Mouse (Mus musculus): ENCODE data around the gene Mrpl55. TPM values are rescaled to one million over a fixed set of nuclear protein-coding genes. Genes with fewer than 3 reads are reported as not detected.
A peak's percentile ranks its signal among the peaks of the same experiment; 100 is the strongest.
"Not testable (repeated sequence)": the region's sequence is repeated elsewhere in the genome, so short reads cannot be mapped to it uniquely, and the experiment has no call there.

Mrpl55 gene
- total RNA-seq, 2 experiments from 2014 or later = 38.5 to 39.9 TPM

DNA sequence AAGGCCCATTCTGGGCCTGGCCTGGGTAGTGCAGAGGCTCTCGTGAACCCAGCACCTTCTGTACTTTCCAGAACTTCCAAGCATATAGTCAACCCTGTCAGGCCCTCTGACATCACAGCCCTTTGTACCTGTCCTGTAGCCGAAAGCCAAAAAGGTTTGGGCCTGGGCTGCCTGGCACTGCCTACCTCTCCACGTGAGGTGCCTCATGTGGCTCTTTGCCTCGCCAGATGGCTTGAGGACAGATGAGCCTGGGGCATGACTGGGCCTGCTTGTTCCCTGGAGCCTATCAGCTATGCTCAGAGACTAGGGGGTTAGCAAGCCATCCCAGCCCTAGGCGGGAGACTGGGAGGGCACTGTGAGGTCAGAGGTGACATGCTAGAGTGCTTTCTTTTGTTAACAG is 16.8 kb upstream of the Mrpl55 start:
- no peak for DNase-seq (ENCODE audit: low spot score in 2 of 2)
- intact Hi-C loops (cut with DNase I) = loop anchor here (10.0 kb wide), 1 partner anchor 211 kb away; the partner anchor contains the start of gene Trim11

DNA sequence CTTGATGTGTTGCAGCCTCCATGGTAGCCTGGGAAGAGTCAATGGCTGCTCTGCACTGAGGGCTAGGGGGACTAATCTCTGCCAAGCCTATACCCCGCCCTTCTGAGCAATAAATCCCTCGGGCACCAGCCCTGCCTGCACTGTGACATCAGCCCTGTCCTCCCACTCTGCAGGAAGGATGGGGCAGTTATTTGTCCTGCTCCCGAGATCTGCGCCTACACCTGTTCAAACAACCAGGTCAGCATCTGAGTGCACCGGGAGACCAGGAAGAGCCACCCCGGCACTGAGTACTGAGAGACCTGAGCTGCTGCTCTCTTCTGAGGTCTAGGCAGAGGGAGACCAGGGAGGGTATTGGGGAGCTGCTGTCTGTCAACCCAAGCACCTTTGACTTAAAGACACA is 14.6 kb upstream of the Mrpl55 start:
- DNase-seq (ENCODE audit: low spot score in 2 of 2) = no peak
- intact Hi-C loops (cut with DNase I) = loop anchor here (10.0 kb wide), 1 partner anchor 213 kb away; the partner anchor contains the start of gene Trim11

DNA sequence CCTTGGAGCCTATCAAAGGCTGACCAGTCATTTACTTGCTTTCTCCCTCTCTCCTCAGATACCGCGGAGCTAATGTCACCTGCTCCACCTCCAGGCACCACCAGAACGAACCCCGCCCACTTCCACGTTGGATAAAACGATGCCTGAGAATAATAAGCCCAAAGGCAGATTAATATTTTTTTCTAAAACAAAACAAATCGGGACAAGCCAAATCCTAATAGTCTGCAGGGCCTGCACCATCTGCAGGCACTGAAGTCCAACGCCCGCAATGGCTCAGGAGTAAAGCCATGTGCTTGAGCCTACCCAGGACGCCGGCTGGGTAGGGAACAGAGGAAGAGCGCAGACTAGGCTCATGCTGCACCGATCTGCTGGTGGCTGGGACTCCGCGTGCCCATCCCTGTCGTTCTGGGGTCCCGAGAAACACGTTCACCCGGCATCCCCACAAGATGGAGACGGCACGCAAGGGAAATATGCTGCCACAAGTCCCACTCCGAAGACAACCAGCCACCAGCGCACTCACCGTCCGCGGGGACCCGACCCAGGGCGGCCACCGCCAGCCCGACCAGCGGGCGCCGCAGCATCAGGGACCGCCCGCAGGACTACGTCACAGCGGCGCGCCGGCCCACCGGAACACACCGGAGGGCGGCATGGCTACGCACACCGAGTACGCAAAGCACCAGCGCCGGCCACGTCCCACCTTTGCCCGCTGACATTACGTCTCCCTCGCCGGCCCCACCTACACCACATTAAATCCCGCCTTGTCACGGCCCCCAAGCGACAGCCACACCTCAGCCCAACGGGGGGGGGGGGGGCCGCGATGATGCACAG is 10.8 kb upstream of the Mrpl55 start:
- DNase-seq (ENCODE audit: low spot score in 2 of 2) = peak; percentile 92 to 93
- intact Hi-C loops (cut with DNase I) = no loop called here

DNA sequence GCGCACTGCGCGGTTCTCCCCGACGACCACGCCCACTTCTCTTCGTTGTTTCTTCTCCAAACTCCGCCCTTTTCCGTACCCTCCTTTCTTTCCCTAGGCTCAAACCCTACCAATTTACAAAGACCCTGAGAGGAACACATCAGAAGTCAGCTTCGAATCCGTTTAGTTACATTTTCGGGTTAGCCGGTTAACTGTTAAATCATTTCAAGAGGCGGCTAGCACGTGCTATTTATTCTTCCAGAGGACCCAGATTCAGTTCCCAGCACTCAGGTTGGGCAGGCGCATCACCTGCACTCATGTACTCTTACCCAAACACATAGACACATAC is 10.3 kb upstream of the Mrpl55 start, which contains the start of gene Guk1:
Gene Guk1 (minus strand): TSS at position 154 of the 328 bp plus-strand sequence.
- no peak for DNase-seq (ENCODE audit: low spot score in 2 of 2)
- intact Hi-C loops (cut with DNase I) = no loop called here

DNA sequence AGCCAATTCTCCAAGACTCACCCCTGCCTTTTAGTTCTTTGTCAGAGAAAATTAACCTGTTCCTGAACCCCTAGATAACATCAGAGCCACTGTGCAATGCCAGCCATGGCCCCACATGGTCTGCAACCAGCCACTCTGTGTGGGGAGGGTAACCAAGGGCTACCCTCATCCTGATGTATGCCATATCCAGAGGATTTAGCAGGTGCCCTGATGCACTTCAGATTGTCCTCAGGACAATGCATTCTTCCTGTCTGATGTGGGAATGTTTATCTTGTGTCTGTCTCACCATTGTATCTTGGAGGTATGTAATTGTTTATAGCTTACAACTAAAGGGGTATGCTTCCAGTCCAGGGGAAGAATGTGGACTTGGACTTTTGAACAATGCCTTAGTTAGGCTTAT is 6.1 kb upstream of the Mrpl55 start:
- intact Hi-C loops (cut with DNase I) = no loop called here
- no peak for DNase-seq (ENCODE audit: low spot score in 2 of 2)

DNA sequence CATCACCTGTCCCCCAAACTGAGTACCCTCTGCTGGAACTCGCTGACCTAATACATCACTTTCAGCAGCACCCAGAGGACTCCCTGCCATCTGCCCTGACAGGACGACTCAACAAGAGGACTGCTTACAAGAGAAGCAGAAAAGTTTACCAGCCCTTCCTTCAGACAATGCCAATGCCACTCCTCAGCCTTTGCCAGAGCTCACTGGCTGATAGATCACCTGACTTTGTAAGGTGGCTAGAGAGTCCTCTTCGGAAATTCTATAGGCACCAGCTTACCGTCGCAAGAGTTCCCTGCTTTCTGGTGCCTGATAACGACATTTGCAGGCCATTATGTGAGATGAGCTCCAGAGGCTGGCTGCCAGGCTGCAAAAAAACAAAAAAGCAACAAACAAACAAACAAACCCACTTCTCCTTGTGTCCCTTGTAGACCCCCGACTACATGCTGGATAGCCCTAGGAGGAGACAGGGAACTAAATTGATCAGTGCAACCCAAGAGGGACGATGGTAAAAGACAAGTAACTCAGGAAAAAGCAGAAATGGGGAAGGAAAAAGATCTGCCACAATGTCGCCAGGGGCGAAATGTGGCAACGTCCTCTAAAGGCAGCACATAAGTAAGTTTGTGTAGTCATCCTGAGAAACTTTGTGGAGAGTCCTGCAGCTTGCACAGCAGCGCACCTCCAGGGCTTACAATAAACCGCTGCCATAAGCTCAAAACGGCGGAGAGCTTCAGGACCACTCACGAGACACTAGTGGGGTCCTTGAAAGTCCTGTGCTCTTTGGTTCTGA is 877 bp upstream of the Mrpl55 start:
- intact Hi-C loops (cut with DNase I) = no loop called here
- DNase-seq (ENCODE audit: low spot score in 2 of 2) = no peak

DNA sequence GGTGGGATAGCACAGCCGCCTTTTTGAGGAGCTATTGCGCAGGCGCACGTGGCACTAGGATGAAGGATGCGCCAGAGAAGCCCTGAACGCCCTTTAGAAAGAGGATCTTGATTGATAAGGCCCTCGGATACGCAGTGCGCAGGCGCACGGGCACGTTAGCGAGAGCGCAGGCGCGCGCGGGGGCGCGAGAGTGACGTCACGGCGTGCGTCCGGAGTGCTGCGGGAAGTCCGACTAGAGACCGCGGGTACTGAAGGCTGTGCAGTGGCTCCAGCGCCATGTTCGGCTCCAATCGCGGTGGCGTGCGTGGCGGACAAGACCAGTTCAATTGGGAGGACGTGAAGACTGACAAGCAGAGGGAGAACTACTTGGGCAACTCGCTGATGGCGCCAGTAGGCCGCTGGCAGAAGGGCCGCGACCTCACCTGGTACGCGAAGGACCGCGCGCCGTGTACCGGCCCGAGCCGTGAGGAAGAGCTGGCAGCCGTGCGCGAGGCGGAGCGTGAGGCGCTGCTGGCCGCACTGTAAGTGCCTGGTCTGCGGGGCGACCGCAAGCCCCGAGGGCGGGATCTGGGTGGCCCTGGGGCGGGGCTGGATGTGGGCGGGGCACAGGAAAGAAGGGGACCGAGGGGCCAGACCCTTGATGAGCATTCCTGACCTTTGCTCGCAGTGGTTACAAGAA is 6.0 kb downstream of the Mrpl55 start, which contains the start of gene 2310033P09Rik:
Gene 2310033P09Rik (plus strand): TSS at position 169 of the 679 bp plus-strand sequence.
- DNase-seq (ENCODE audit: low spot score in 2 of 2) = peak; percentile 95 to 97
- intact Hi-C loops (cut with DNase I) = no loop called here

DNA sequence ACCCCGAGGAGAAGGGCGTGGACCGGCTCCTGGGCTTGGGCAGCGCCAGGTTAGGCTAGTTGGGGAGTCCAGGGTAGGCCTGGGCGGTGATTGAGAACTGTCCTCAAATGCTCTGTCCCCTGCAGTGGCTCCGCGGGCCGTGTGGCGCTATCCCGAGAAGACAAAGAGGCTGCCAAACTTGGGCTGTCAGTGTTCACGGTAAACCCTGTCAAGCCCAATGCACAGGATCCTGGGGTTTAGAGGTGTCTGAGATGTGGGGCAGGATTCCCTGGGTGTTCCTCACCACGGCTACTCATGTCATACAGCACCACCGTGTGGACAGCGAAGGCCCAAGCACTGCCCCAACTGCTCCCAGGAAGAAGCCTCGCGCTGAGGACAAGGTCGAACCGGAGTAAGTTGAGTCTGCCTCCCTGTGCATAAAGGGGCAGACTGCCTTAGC is 6.7 kb downstream of the Mrpl55 start:
- intact Hi-C loops (cut with DNase I) = no loop called here
- DNase-seq (ENCODE audit: low spot score in 2 of 2) = peak; percentile 56 to 80

DNA sequence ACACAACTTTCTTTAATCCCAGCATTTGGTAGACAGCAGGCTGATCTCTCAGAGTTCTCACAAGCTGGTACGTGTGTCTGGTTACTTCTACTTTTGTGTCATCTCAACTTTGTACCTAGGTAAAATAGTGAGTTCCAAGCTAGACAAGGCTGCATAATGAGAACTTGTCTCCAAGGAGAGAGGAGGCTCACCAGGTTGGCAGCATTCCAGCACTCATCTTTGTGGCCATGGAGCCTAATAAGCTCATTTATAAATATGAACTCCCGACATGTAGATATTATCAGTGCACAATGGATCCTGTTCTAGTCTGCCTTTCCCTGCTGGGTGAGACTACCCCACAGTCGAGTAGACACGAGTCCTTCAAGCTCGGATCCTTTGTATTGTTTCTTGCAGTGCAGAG is 7.3 kb downstream of the Mrpl55 start:
- intact Hi-C loops (cut with DNase I) = no loop called here
- DNase-seq (ENCODE audit: low spot score in 2 of 2) = no peak

DNA sequence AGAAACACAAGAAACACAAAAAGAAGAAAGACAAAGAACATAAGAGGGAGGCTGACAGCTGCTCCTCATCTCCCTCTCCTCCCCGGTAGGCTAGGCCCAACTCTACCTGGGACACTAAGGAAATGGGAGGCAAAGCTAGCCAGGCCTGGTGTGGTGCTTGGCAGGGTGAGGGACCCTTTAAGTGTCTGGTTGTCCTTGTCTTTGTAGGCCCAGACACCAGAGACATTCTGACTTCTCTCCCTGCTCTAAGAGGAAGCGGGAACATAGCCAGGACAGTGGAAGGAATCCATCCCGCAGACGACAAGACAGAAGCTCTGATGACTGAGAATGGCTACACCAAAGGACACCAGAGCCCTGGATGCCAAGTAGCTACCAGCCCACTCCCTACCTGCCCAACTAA is 7.7 kb downstream of the Mrpl55 start:
- intact Hi-C loops (cut with DNase I) = no loop called here
- DNase-seq (ENCODE audit: low spot score in 2 of 2) = no peak

DNA sequence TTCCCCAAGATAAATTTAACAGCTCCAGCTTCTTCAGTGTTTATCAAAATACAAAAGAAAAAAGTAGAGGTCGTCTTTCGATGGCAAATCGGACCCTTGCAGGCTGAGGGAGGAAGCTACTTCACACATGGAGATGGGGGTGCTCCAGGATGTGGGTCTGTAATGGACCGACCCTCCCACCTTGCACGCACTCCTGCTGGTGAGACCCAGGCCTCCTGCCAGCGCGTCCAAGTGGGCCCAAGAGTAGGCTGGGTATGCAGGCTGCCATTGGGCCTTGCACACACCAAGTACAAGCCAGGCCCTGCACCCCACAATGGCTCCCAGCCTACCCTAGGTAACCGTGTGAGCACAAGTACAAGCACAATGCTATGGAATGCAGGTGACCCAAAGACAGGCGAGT is 9.3 kb downstream of the Mrpl55 start:
- DNase-seq (ENCODE audit: low spot score in 2 of 2); intact Hi-C loops (cut with DNase I): not testable (repeated sequence)

DNA sequence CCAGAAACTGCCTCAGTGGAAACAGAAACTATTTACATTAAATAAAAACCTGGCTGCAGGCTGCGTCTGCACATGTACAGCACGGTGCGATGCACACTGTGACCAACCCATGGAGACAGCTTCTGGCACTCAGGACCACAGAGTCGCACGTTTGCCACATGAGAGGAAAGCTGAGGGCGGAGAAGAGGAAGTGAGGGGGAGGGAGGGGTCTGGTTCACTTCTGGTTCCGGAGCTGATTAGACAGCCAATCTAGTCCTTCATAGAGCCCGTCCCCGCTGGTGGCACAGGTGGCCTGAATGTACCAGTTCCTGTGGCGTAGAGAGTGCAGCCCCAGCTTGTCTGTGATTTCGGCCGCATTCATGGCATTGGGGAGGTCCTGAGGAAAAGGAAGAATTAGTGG is 10.0 kb downstream of the Mrpl55 start:
- DNase-seq (ENCODE audit: low spot score in 2 of 2); intact Hi-C loops (cut with DNase I): not testable (repeated sequence)

DNA sequence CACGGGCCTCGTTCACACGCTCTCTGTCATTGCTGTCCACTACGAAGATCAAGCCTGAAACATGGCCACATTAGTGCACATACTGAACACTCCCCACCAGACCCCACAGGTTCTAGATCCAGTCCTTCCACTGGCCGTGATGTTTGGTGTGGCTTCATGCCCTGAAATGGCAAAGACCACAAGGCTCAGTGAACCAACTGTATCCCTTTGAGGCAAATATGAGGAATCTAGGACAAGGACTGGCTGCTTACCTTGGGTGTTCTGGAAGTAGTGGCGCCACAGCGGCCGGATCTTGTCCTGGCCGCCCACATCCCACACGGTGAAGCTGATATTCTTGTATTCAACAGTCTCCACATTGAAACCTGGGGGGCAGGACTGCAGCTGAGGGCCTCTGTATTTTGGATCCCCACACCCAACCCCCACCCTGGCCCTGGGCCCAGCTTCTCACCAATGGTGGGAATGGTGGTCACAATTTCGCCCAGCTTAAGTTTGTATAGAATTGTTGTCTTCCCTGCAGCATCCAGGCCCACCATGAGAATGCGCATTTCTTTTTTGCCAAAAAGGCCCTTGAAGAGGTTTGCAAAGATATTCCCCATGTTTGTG is 10.7 kb downstream of the Mrpl55 start:
- intact Hi-C loops (cut with DNase I) = no loop called here
- no peak for DNase-seq (ENCODE audit: low spot score in 2 of 2)

DNA sequence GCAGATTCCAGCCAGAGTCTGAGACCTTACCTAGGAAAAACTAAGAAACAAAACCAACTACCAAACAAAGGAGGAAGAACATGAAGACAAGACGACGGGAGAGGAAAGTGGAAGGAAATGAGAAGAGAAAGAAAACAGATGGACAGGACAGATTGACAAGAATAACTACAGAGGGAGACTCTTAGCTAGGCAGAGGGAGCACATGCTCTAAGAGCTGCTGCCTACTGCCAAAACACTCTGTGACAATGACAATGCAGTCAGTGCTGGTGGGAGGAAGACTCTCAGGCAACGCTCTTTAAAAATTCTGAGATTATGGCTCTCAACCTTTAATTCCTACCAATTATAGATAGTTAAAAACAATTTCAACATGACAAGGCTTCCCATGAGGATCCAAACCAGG is 14.7 kb downstream of the Mrpl55 start:
- intact Hi-C loops (cut with DNase I) = no loop called here
- peak; percentile 30 to 49 for DNase-seq (ENCODE audit: low spot score in 2 of 2)

DNA sequence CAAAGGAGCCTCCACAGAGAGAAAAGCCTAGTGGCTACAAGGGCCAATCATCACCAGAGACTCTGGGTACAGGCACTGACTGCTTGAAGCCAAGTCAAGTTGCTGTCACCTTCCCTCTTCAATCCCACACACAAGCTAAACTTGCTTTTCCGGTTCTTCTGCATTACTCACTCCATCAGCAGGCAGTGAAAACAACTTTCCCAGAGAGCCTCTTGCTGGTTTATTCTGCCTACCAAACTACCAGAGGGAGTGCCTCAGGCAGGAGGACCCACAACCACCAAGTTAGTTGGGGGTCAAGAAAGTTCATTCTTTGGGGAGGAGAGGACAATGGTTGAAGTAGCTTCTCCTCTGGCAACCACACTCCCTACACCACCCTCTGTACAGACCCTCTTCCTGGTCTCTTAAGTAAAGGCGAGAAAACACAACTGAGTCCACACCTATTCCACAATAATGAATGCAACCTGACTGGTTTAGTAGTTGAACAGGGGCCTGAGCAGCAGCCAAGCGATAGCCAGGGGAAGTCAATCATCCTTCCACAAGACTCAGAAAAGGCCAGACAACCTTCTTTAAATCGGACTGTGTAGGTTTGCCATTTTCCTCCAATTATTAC is 16.2 kb downstream of the Mrpl55 start:
- intact Hi-C loops (cut with DNase I) = no loop called here

DNA sequence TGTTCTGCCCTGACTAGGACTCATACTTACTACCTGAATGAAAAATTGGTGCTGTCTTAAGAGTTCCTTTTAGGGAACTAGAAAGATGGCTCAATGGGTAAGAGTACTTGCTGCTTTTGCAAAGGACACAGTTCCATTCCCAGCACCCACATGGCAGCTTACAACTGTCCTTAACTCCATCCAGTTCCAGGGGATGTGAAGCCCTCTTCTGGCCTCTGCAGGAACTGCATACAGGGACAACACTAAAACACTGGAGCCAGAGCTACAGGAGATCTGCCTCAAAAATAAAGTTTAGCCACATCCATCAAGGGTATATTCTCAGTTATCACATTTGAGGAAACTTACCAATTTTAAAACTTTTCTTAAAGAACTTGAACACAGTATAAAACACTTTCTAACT is 16.8 kb downstream of the Mrpl55 start:
- DNase-seq (ENCODE audit: low spot score in 2 of 2) = no peak

More for the DNA sequence above, 16.2 kb downstream of the Mrpl55 start:
- DNase-seq (ENCODE audit: low spot score in 2 of 2) = no peak

DNA sequence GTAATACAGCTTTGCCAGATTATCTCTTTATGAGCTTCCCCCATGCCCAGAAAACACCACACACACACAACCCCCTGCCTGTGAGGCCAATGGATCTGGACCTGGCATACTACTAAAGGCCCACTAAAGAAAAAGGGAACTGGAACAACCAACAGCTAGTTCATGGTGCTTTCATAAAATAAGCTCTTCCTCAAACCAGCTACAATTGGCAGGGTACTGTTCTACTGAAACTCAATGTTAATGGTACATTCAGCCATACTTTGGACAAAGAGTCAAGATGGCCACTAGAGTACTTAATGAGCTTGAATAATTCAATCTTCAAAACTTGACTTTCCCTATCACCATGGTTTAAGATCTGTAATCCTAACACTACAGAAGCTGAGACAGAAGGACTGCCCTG is 19.3 kb downstream of the Mrpl55 start:
- intact Hi-C loops (cut with DNase I) = no loop called here
- no peak for DNase-seq (ENCODE audit: low spot score in 2 of 2)

More for the DNA sequence above, 16.8 kb downstream of the Mrpl55 start:
- intact Hi-C loops (cut with DNase I) = no loop called here

DNA sequence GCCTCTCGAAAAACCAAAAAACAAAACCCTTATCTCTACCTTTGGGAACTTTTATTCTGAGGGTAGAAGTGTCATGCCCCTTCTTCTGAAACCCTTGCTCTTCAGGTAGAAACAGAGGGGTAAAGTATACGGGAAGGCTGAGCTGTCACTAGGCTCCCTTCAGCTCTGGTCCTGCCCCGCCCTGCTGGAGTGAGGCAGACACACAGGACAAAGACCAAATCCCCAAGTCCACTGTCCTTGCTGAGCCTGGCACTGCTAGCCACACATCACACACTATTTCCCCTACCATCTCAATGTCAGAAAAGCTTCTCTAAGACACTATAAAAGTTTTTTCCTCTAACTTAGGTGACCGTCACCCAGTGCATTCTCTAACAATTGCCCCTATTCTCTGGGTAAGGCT is 20.0 kb downstream of the Mrpl55 start:
- intact Hi-C loops (cut with DNase I) = no loop called here
- no peak for DNase-seq (ENCODE audit: low spot score in 2 of 2)

DNA sequence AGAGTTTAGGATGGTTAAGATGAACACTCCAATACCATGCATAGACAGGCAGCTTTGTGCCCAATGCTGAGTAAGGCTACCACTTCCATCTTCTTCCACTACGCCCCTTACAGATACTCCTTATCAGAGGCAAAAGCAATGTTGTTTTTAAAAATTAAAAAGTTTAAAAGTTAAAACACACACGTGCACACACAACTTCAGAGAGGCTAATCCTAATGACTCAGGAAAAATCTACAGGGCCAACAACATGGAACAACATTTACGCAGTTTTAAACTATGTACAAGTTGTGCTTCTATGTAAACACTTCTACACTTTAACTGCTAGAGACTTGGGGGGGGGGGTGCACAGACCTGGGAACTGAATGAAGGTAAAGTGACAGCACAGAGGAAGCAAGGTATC is 21.7 kb downstream of the Mrpl55 start:
- no peak for DNase-seq (ENCODE audit: low spot score in 2 of 2)
- intact Hi-C loops (cut with DNase I) = no loop called here

Data from left cerebral cortex, postnatal 14 days (tissue).